Mouse (Mus musculus) liver, adult (tissue): ENCODE results near the gene Cptp.

Experiments used
- GATA4 ChIP-seq: IDR thresholded peaks from 2 replicates; pipeline ENCODE4 v1.6.1; 2014; ENCODE audit warnings: mild to moderate bottlenecking, low read length; ENCODE audit not compliant: insufficient replicate concordance

Cptp gene

GRCm38 (mm10) chr4:155892438-155893211 lies 23.4 kb upstream of the Cptp start:
- no peak for TF ChIP-seq GATA4

- TF ChIP-seq GATA4: no peak
These were observed 22.8 kb upstream of the Cptp start for GRCm38 (mm10) chr4:155892017-155892416.

- TF ChIP-seq GATA4: no peak
These were observed 22.3 kb upstream of the Cptp start, which contains the start of the genes Pusl1 and Acap3 for GRCm38 (mm10) chr4:155891551-155892001. Gene Pusl1 (minus strand): TSS chr4:155891781. Gene Acap3 (plus strand): TSS chr4:155891822.

DNA sequence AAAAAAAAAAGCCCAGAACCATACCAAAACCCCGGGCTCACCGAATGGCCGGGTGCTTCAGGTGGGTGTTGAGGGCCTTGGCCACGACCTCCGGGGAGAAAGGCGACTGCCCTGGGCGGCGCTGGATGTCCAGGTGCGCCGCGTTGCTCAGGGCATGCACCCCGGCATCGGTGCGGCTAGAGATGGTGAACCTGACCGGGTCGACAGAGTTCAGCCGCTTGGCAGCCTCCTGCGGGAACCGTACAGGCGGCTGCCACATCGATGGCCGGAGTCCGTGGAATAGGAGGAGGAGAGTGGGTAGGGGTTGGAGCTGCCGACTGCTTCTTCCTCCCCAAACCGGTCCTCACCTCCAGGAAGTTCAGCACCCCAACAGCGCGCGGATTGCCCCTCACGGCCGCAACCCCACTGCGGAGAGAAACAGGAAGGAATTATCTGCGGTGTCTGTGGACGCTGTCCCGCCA lies 21.8 kb upstream of the Cptp start:
- no peak for TF ChIP-seq GATA4

GRCm38 (mm10) chr4:155889316-155889715 lies 20.1 kb upstream of the Cptp start:
- no peak for TF ChIP-seq GATA4

- TF ChIP-seq GATA4: no peak
These were observed 18.9 kb upstream of the Cptp start for GRCm38 (mm10) chr4:155888181-155888580.

- no peak for TF ChIP-seq GATA4
These were observed 18.4 kb upstream of the Cptp start for GRCm38 (mm10) chr4:155887674-155888073.

GRCm38 (mm10) chr4:155886330-155886729 lies 17.1 kb upstream of the Cptp start:
- no peak for TF ChIP-seq GATA4

DNA sequence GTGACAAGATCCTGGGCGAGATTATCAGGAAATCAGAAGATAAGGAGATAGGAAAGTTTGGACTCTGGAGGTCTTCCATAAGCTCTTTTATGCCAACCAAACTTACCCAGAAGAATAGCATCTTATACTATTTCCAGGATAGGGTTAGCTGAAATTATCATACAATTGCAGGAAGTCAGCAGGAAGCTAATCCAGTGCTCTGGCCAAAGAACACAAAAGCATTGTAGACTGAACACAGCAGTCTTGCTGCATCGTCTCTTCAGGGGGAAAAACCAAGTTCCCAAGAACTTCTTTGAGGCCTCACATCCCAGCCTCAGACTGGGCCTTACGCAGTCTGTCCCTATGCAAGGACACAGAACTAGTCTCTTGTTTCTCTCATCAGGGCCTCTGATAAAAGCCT lies 14.3 kb upstream of the Cptp start:
- TF ChIP-seq GATA4: peak; percentile 54; the same call in 1 of the 2 replicates

DNA sequence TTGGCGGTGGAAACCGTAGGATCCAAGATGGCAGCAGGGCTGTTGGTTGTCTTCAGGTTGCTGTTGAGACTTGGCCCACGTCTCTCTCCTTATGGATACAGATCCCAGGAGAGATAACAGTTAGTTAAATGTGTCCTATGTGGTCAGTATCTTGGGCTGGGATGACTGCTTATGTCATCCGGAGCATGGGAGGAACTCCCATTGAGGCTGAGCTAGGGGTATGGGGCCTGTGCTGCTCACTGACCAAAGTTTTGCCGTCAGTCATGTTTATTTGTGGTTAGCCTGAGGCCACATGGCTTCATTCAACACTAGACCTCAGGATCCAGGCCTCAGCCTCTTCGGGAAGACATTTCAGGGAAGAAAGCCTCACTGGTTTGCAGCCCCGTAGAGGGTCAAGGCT lies 2.2 kb upstream of the Cptp start:
- TF ChIP-seq GATA4: no peak

- no peak for TF ChIP-seq GATA4
These were observed 484 bp downstream of the Cptp start for GRCm38 (mm10) chr4:155868614-155869298.

GRCm38 (mm10) chr4:155863001-155863400 lies 6.2 kb downstream of the Cptp start, which contains the start of gene Tas1r3:
Gene Tas1r3 (minus strand): TSS chr4:155863362.
- no peak for TF ChIP-seq GATA4

GRCm38 (mm10) chr4:155861787-155862186 lies 7.5 kb downstream of the Cptp start:
- no peak for TF ChIP-seq GATA4

- TF ChIP-seq GATA4: no peak
These were observed 9.9 kb downstream of the Cptp start for GRCm38 (mm10) chr4:155859318-155859717.

- no peak for TF ChIP-seq GATA4
These were observed 12.4 kb downstream of the Cptp start for GRCm38 (mm10) chr4:155856881-155857280.

GRCm38 (mm10) chr4:155856071-155856470 lies 13.2 kb downstream of the Cptp start:
- no peak for TF ChIP-seq GATA4

DNA sequence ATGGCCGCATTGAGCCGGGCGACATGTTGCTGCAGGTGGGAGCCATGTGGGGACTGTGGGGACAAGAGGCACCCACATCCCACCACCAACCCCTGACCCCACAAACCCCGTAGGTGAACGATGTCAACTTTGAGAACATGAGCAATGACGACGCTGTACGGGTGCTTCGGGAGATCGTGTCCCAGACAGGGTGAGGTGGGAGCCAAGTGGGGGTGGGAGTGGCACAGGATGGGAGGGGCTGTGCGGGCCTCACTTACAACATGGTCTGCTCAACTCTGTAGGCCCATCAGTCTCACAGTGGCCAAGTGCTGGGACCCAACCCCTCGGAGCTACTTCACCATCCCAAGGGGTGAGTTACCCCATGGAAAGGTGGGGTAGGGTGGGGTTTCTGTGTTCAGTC lies 14.2 kb downstream of the Cptp start:
- TF ChIP-seq GATA4: no peak

DNA sequence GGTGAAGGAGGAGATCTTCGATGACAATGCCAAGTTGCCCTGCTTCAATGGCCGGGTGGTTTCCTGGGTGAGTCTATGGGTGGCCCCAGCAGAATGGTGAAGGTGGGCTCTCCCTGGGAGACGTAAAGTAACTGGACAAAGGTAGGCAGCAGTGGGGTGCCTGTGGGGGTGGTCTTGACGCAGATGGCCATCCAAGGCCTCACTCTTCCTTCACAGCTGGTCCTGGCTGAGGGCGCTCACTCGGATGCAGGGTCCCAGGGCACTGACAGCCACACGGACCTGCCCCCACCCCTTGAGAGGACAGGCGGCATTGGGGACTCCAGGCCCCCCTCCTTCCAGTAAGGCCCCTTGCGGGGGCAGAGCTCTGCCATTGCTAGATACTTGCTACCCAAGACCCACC lies 15.8 kb downstream of the Cptp start:
- no peak for TF ChIP-seq GATA4
